ENCODE assay signal across 7 mouse cellular contexts in the genomic region with DNA sequence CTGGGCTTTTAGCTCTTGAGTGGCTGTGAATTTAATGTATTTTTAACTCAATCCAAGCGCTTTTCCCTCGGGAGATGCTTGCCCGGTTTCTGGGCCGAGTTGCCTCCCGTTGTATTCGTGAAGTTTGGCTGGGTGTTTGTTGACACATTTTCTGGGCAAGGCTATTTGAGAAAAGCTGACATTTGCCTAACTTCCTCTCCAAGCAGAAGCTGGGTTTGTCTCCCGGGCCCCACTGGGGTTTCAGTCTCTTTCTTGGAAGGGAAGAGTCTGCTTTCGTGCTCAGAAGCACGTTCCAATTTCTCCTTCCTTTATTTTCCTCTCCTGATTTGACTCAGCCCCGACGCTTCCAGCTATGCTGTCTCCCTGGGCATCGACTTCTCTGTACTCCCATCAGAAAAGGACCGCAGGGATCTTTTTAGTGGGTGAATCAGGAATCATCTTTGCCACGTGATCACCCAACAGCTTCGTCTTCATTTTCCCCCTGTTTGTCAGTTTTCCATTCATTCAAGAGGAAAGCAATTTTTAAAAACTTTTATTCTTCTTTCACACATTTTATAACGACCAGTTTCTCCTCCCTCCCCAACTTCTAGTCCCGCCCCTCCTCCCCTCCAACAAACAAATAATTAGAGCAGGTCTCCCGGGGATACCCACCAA.
DNase-seq lines count a peak whose midpoint lies in the region; ATAC-seq lines count a peak whose summit lies in the region.

No protein-coding gene starts in this region.

- no peak overlapping the region for H3K4me3 ChIP-seq in embryonic facial prominence, embryonic 11.5 days (ENCODE audit: low read depth, low read length)
- peak overlapping the region; percentile 11; the same call in 1 of the 2 replicates for H3K4me3 ChIP-seq in heart, embryonic 12.5 days

- DNase-seq in retina, postnatal 1 day = peak; percentile 19
- DNase-seq in retina, embryonic 14.5 days (ENCODE audit: low spot score) = no peak
- DNase-seq in embryonic facial prominence, embryonic 11.5 days (ENCODE audit: low spot score) = peak; percentile 25
- DNase-seq in left cerebral cortex, postnatal 36 days (ENCODE audit: low spot score in 2 of 2) = peak; percentile 42

- 22% methylated on average over 18 of the region's 18 CpGs for WGBS in embryonic facial prominence, embryonic 11.5 days
- WGBS in heart, embryonic 12.5 days = 16% methylated on average over 18 of the region's 18 CpGs

- intact Hi-C loops in left cerebral cortex, postnatal 36 days (cut with DNase I) = no loop called here

- ATAC-seq in embryonic facial prominence, embryonic 11.5 days (replicated peaks; ENCODE audit: insufficient number of reproducible peaks, low FRiP score, low TSS enrichment, low read depth) = no peak
- ATAC-seq in heart, embryonic 12.5 days (ENCODE audit: insufficient number of reproducible peaks, low FRiP score) = no peak
- peak; percentile 26 for ATAC-seq in megakaryocyte progenitor cell, adult 5-6 weeks (replicated peaks; ENCODE audit: poor library complexity)
- ATAC-seq in inflammation-experienced regulatory T-cells, adult 6 months = no peak

- H3K27me3 ChIP-seq in embryonic facial prominence, embryonic 11.5 days (ENCODE audit: control insufficient read depth, insufficient read depth, low read length) = no peaks in the 10 kb centered on the region
- no peaks in the 10 kb centered on the region for H3K27me3 ChIP-seq in heart, embryonic 12.5 days (replicated peaks)

- no peaks in the 10 kb centered on the region for H3K9me3 ChIP-seq in embryonic facial prominence, embryonic 11.5 days (replicated peaks; ENCODE audit: control insufficient read depth, low read length)
- H3K9me3 ChIP-seq in heart, embryonic 12.5 days (replicated peaks) = no peaks in the 10 kb centered on the region

- H3K4me1 ChIP-seq in embryonic facial prominence, embryonic 11.5 days (ENCODE audit: control insufficient read depth, insufficient read depth, low read length) = no peaks in the 10 kb centered on the region
- peaks cover 7% of the 10 kb centered on the region; the same call in 1 of the 2 replicates for H3K4me1 ChIP-seq in heart, embryonic 12.5 days (replicated peaks)

- H3K9ac ChIP-seq in embryonic facial prominence, embryonic 11.5 days (replicated peaks; ENCODE audit: low read length) = no peak overlapping the region
- no peak overlapping the region for H3K9ac ChIP-seq in heart, embryonic 12.5 days

- no peak overlapping the region for H3K4me2 ChIP-seq in embryonic facial prominence, embryonic 11.5 days (ENCODE audit: low read depth, low read length)
- peak overlapping the region; percentile 49 for H3K4me2 ChIP-seq in heart, embryonic 12.5 days

- H3K27ac ChIP-seq in embryonic facial prominence, embryonic 11.5 days (replicated peaks; ENCODE audit: low read depth, low read length) = no peak overlapping the region
- no peak overlapping the region for H3K27ac ChIP-seq in heart, embryonic 12.5 days (ENCODE audit: poor library complexity, severe bottlenecking)

- H3K36me3 ChIP-seq in embryonic facial prominence, embryonic 11.5 days (replicated peaks; ENCODE audit: control insufficient read depth, insufficient read depth, low read depth, low read length) = no peaks in the 10 kb centered on the region
- H3K36me3 ChIP-seq in heart, embryonic 12.5 days = no peaks in the 10 kb centered on the region
